Mouse (Mus musculus) left cerebral cortex, adult 2 months (tissue): Measurements from ENCODE around the gene Mylpf. TPM values are rescaled to one million over a fixed set of nuclear protein-coding genes. Genes with fewer than 3 reads are reported as not detected.
"Not testable (repeated sequence)": the region's sequence is repeated elsewhere in the genome, so short reads cannot be mapped to it uniquely, and the experiment has no call there.

Experiments
- DNase-seq, 2 experiments: peaks; one replicate each; pipeline ENCODE4 v3.0.0; 2021 to 2022; ENCODE audit warnings: low spot score in 2 of 2, mixed read lengths in 1 of 2; ENCODE audit errors: extremely low spot score in 1 of 2
- H3K27ac ChIP-seq: fragments of 200-600 bp; 2 replicates; pipeline ENCODE4 v1.8.1; 2022
- H3K4me3 ChIP-seq: fragments of 200-600 bp; 2 replicates; pipeline ENCODE4 v1.8.1; 2022
- CTCF ChIP-seq: fragments of 200-600 bp; IDR thresholded peaks from 2 replicates; pipeline ENCODE4 v1.8.1; 2022; ENCODE audit warnings: antibody characterized with exemption, mild to moderate bottlenecking, moderate library complexity
- intact Hi-C: fragments of 180-260 bp; cut with DNase I; formaldehyde crosslinking; loops from one replicate; pipeline ENCODE4 v1.15.1; 2025
- long read RNA-seq, 2 experiments: library from polyadenylated mRNA; stranded (forward); transcript quantifications; one replicate each; pipeline ENCODE4 v2.0.0; 2021; ENCODE audit warnings: borderline mapping rate in 2 of 2
- total RNA-seq, 2 experiments: library from RNA; stranded (reverse); gene quantifications; 2 replicates each; pipeline ENCODE4 v1.2.3; 2021

Gene Mylpf
- 1 to 10 TPM; 2.7 to 3.3 TPM for total RNA-seq
- long read RNA-seq, experiment 1, partial matches to known transcripts, result 0 of 2 reads
- long read RNA-seq, experiment 1, other reads (novel, unspliced or antisense), result 1 of 2 reads
- long read RNA-seq, experiment 2, result 0 reads

GRCm38 (mm10) chr7:127208553-127209438 is at the start of gene Mylpf:
Mylpf (plus strand) TSS chr7:127208890.
- peak within 1 kb of the TSS; percentile 89 for H3K27ac ChIP-seq
- intact Hi-C loops, result loop anchor here (1.0 kb wide), 2 partner anchors 46 to 181 kb away; partner anchors contain the start of gene Maz
- peak; percentile 88 to 90 for DNase-seq
- TF ChIP-seq CTCF, result peak; percentile 63
- H3K4me3 ChIP-seq, result peak within 1 kb of the TSS; percentile 61

GRCm38 (mm10) chr7:127162546-127162945 is 46.1 kb upstream of the Mylpf start:
- no peak for TF ChIP-seq CTCF
- Histone ChIP-seq H3K27ac (no peak overlapping the region), H3K4me3 (no peak overlapping the region)
- no peak for DNase-seq
- intact Hi-C loops, result loop anchor here (10.0 kb wide), 1 partner anchor 558 kb away; no protein-coding TSS in a partner anchor

GRCm38 (mm10) chr7:127164002-127164401 is 44.7 kb upstream of the Mylpf start:
- intact Hi-C loops, result loop anchor here (10.0 kb wide), 1 partner anchor 559 kb away; no protein-coding TSS in a partner anchor

GRCm38 (mm10) chr7:127165607-127166493 is 42.8 kb upstream of the Mylpf start:
- TF ChIP-seq CTCF, result no peak
- no peak overlapping the region for H3K27ac ChIP-seq
- H3K4me3 ChIP-seq, result no peak overlapping the region
- intact Hi-C loops, result loop anchor here (10.0 kb wide), 1 partner anchor 561 kb away; no protein-coding TSS in a partner anchor
- no peak for DNase-seq

More at GRCm38 (mm10) chr7:127164002-127164401, 44.7 kb upstream of the Mylpf start:
- DNase-seq, result no peak
- H3K4me3 ChIP-seq, result no peak overlapping the region
- H3K27ac ChIP-seq, result no peak overlapping the region
- TF ChIP-seq CTCF, result no peak

GRCm38 (mm10) chr7:127166501-127166900 is 42.2 kb upstream of the Mylpf start:
- no peak for DNase-seq
- Histone ChIP-seq H3K27ac (no peak overlapping the region), H3K4me3 (no peak overlapping the region)
- intact Hi-C loops, result loop anchor here (10.0 kb wide), 1 partner anchor 562 kb away; no protein-coding TSS in a partner anchor
- TF ChIP-seq CTCF, result no peak

- Histone ChIP-seq H3K4me3 (no peak overlapping the region), H3K27ac (no peak overlapping the region)
- intact Hi-C loops, result no loop called here
- no peak for DNase-seq
- no peak for TF ChIP-seq CTCF
These were observed 31.8 kb upstream of the Mylpf start for GRCm38 (mm10) chr7:127176937-127177336.

GRCm38 (mm10) chr7:127180783-127181182 is 27.9 kb upstream of the Mylpf start:
- Histone ChIP-seq H3K4me3 (no peak overlapping the region), H3K27ac (no peak overlapping the region)
- intact Hi-C loops, result no loop called here
- no peak for TF ChIP-seq CTCF
- no peak for DNase-seq

- DNase-seq, H3K27ac ChIP-seq, intact Hi-C loops, H3K4me3 ChIP-seq: not testable (repeated sequence)
These were observed 27.0 kb upstream of the Mylpf start for GRCm38 (mm10) chr7:127181724-127182123.

GRCm38 (mm10) chr7:127183345-127183744 is 25.3 kb upstream of the Mylpf start:
- Histone ChIP-seq H3K27ac (no peak overlapping the region), H3K4me3 (no peak overlapping the region)
- no peak for DNase-seq
- intact Hi-C loops, result no loop called here
- TF ChIP-seq CTCF, result no peak

- Histone ChIP-seq H3K27ac (no peak overlapping the region), H3K4me3 (no peak overlapping the region)
- DNase-seq, result no peak
- intact Hi-C loops, result loop anchor here (2.0 kb wide), 1 partner anchor 55 kb away; no protein-coding TSS in a partner anchor
- TF ChIP-seq CTCF, result peak; percentile 20
These were observed 24.9 kb upstream of the Mylpf start for GRCm38 (mm10) chr7:127183828-127184227.

GRCm38 (mm10) chr7:127184720-127185119 is 24.0 kb upstream of the Mylpf start:
- no peak for TF ChIP-seq CTCF
- no peak overlapping the region for H3K27ac ChIP-seq
- intact Hi-C loops, result loop anchor here (1.0 to 5.0 kb wide), 3 partner anchors 37 to 66 kb away; no protein-coding TSS in a partner anchor
- H3K4me3 ChIP-seq, result no peak overlapping the region
- no peak for DNase-seq
